Mouse (Mus musculus) G1E-ER4 (cell line): Measurements from ENCODE around the gene Dazl. TPM values are rescaled to one million over a fixed set of nuclear protein-coding genes. Genes with fewer than 3 reads are reported as not detected.

ENCODE experiments used
- GATA1 ChIP-seq: IDR thresholded peaks from one replicate; pipeline ENCODE4 v1.8.0; 2012; ENCODE audit warnings: low read length, inconsistent platforms
- polyA plus RNA-seq: library from polyadenylated mRNA; stranded (reverse); fragments of >175 nt; gene quantifications from 2 replicates; pipeline ENCODE4 v1.2.3, GENCODE M21; 2012

Gene Dazl
- not detected in 2 replicates for polyA plus RNA-seq

DNA sequence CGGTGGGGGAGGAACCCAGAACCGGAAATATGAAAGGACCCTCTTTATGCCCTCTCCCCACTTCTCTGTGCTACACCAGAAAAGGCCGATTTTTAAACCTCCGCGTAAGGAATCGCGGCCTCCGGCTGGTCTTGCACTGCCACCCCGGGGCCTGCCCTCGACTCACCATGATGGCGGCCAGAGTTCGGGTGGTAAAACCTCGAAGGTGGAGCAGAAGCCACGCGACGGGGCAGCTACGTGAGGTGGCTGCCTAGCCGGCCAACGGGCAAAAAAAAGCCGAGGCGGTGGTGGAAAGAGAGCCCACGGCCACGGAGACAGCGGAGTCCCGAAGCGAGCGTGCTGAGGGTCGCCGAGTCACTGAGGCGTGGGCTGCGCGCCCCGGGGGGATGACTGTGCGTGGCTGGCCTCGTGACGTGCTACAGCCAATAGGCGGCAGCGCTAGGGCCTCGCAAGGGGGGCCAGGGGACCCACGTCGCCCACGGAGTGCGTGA is at the start of gene Dazl:
Gene Dazl (minus strand): TSS at position 396 of the 491 bp plus-strand sequence.
- no peak for TF ChIP-seq GATA1

DNA sequence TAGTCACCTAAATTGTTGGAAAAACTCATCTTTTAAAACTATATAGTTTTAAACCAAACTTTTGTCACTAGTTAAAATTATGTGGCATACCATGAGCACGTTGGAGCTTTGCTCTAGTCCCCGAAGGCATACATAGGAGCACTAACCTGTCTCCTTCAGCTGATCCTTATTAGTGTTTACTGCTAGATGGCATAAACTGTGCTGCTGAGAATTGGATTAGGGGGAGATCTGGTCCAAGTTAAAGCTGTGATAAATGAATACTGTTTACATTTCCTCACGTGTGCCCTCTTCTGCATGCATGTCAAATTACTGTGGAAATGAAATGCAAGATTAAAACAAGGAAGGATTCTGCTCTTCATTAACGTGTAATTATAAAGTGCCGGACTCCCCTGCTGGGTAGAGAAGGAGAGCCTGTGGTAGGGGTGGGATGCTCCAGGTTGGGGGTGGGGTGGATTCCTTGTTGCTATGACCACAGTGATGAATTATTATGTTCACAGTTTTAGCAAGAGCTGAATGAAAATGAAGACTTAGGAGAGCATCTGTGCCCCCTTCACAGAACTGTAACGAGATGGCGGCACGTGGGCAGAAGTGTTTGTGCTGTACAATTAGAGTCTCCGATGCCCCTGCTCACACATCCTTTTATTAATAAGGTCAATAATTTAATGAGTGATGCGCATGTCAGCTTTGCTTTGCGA is 48.6 kb upstream of the Dazl start:
- TF ChIP-seq GATA1, result no peak

DNA sequence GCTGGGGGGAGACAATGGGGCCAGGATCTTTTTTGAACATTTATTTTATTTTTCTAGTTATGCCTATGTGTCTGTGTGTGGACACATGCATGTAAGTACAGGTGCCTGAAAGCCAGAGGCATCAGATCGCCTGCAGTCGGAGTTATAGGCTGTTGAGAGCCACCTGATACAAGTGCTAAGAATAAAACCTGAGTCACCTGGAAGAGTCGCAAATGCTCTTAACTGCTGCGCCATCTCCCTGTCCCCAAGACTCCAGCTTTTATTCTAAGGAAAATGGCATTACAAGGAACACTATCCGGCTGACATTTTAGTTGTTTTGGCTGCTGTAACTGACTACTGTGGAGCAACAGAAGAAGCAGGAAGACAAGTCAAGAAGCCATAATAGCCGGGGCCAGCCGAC is 45.5 kb upstream of the Dazl start:
- TF ChIP-seq GATA1, result no peak

DNA sequence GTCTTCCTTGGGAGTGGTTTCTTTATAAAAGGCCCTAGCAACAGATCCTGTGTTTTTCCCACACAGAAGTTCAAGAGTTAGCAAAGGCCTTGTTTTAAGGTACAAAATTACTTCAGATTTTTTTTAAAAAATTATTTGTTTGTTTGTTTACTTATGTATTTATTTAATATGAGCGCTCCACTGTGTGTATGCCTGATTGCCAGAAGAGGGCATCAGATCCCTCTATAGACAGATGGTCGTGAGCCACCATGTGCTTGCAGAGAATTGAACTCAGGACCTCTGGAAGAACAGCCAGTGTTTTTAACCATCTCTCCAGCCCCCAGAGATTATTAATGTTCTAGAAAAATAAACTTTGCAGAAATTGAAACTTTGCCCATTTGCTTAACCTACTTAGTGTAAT is 42.3 kb upstream of the Dazl start:
- TF ChIP-seq GATA1, result no peak

DNA sequence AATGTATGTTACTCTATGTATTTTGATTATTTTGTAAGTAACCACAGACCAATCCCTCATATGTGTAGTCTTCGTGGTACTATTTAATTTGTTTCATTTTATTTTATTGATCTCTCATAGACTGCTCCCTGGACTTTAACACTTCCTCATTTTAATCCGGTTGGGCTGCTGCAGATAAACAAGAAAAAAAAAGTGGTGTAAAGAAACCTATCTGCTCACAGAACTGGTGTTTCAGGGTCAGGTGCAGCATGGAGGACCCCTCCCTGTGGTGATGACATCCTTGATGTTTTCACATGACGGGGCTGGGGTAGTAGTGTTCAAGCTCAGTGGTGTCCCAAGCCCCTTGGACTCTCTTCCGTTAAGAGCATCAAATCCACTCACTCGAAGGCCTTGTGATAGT is 41.3 kb upstream of the Dazl start:
- no peak for TF ChIP-seq GATA1

DNA sequence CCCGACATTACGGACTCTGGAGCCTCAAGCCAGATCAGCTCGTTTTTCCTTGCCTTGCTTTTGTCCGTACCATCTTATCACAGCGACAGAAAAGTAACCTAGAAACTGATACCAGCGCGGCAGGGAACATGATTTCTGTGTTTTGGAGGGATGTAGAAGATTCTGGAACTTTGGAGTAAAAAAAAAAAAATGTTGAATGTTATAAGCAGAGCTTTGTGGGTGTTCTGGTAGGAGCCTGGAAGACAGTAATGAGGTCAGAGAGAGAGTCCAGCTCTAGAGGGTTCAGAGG is 38.5 kb upstream of the Dazl start:
- TF ChIP-seq GATA1, result no peak

DNA sequence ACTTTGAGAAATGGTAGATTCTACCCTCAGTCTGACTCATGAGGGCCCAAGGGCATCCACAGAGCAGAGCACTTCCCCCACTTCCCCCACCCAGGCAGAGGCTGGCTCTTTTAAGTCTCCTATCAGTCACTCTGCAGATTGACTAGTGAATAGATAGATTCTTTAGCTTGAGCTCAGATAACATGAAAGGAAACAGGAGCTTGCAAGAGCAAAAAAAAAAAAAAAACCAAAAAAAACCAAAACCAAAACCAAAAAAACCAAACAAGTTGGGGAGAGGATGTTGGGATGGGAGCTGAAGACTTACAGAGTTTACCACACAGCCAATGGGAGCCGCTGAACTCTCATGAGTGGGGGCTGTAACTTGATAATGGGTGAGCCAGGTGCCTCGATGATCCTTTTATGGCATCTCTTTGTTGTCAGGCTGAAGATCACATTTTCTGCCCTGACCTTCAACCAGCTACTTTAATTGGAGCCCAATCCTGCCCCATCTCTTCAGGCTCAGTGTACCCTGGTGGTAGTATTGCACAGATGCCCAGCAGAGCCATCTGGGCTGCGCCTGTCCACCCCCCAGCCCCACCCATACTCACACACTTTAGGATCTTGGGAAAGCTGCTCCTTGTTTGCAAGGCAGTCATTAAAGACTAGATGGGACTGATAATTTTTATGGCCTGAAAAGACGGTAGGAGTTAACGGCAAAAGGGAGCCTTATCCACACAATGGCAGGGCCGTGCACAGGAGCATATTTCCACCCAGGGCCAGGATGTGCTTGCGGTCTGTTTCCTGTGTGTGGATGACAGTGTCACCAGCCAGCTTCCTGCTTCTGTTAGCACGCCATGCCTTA is 38.0 kb upstream of the Dazl start:
- TF ChIP-seq GATA1, result no peak

DNA sequence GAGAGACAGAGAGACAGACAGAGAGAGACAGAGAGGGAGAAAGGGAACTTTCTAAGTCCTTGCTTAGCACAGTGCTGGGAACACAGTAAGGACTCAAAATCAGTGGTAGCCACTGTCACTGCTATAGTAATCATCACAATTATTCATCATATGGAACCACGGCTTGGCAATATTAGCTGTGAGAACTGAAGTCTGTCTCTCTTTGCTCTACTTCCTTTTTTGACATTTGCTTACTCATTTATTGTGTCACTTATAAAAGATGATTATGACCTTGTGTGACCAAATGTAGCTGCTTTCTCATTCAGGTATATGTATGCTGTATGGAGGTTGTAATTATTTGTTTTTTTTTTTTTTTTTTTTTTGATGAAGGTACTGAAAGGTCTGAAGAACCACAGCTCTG is 36.8 kb upstream of the Dazl start:
- no peak for TF ChIP-seq GATA1

DNA sequence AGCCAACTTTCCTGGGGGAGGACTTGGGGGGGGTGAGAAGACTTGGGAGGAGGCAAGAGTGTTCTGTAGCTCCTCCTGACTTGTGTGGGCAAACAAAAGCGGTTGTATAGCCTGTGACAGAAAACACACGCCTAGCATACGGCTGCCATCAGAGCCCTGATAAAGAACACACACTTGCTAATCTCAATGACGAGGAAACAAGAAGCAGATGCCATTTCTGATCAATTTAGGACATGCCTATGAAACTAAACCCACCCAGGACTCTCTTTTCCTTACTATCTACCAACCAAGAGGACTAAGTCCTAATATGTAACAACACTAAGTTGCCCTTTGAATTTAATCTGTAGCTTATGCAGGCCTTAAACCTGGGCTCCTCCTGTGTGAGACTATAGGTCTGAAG is 31.2 kb upstream of the Dazl start:
- TF ChIP-seq GATA1, result no peak

DNA sequence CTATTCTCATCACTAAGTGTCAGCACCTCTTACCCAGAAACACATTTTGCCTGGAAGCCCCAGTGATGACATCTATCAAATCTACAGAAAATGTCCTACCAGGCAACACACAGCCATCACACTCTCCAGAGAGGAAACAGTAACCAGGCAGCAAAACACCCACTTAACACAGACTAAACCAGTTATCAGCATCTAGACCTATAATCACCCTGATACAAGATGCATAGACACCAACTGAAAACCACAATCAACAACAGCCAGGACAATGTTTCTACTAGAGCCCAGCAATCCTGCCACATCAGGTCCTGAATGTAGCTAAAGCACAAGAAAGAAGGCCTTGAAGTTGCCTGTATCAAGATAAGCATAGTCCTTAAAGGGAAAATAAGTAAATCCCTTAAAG is 25.4 kb upstream of the Dazl start:
- no peak for TF ChIP-seq GATA1

DNA sequence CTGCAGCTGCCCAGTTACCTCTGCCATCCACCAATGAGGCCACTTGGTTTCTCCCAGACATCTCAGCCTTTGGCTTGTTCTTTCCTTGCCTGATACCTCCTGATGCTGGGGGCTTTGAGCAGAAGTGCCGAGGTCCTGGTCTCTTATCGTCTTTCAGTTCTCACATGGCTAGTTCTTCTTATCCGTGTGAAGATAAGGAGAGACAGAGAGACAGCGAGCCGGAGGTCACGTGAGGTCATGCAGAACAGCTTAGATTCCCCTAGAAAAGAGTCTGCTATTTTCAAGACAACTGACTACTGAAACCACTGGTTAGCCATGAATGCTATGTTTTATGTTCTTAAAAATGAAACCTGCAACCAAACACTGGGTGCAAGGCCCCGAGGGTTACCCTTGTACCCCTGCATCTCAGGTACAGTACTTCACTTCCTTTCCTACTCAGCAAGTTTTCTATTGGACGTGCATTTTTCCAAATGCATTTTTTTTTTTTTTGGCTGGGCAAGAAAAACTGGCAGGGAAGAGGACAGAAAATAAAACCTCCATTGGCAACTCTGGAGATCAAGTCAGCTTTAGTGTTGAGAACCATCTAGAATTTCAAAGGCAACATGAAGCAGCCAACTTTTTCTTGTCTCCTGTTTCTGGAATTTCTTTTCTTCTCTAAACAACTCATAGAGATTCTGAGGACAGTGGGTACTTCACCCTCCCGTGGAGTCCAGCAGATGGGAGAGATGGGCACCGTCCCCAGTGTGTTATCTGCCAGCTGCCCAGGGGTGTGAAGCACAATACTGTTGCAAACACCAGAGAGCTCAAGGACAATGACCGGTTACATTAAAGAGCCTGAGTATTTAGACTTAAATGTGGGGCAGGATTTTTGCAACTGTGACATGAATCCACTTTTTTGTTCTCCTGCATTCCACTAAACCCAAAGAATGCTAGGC is 23.0 kb upstream of the Dazl start:
- no peak for TF ChIP-seq GATA1

DNA sequence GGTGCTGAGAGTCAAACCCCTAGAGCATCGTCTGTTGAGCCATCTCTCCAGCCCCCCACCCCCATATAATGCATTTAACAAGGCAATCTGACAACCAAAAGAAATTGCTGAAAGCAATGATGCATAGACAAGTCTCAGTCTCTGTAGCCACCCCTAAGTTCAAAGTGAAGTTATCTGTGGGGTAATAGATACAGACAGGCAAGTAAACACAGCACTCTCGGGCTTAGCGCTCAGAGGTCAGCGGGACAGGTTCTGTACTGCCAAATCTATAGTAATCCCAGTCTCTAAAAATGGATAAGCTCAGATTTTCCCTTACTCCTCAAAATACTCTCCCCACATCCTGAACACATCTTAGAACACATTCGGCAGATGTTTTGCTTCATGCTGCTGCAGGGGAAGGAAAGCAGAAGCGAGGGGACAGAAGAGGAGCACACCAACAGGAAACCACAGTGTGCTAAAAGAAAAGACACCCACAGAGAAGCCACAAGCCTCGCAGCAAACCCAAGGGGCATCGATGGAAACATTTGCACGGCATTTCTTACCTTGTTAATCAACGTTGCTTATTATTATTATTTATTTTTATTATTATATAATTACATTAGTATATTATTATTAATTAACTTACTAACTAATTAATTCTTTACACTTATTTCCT is 16.8 kb upstream of the Dazl start:
- no peak for TF ChIP-seq GATA1

DNA sequence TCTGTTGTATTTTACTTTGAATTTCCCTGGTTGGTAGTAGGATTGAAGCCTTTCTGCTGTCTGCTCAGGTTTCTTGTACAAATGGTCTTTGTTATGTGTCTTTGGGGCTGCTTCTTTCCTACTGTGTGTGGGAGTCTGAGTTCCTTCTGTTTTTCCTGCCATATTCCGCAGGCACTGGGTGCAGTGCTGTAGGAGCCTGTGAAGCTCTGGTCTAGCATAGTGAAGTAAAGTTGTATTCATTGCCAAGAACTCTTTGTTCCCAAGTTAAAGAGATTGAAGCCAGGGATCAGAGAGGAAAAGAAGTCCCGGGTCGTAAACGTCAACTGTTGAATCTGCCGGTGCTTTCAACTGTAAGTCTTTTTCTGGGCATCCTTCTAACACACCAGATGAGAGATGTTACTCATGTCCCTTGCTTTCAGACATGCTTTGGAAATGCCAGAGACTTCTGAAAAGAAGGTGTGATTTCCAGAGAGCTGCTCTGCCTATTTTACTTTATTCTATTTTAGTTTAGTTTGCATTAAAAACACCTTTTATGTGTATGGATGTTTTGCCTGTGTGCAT is 16.2 kb upstream of the Dazl start:
- no peak for TF ChIP-seq GATA1

DNA sequence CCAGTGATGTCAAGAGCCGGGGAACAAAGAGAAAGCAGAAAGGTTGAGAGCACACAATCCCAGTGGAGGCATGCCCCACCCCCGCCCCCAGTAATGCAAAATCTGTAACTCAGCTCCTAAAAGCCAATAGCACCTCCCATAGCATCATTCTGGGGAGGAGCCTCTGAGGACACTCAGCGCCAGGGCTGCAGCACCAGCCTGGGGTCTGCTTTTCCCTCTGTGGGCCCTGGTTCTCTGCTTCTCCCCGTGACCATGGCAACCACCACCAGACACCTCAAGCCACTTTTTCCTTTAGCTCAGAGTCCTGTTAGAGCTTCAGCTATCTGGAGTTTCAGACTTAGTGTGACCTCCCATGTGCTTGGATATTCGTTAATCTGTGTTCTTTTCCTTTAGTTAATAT is 15.4 kb upstream of the Dazl start:
- no peak for TF ChIP-seq GATA1

DNA sequence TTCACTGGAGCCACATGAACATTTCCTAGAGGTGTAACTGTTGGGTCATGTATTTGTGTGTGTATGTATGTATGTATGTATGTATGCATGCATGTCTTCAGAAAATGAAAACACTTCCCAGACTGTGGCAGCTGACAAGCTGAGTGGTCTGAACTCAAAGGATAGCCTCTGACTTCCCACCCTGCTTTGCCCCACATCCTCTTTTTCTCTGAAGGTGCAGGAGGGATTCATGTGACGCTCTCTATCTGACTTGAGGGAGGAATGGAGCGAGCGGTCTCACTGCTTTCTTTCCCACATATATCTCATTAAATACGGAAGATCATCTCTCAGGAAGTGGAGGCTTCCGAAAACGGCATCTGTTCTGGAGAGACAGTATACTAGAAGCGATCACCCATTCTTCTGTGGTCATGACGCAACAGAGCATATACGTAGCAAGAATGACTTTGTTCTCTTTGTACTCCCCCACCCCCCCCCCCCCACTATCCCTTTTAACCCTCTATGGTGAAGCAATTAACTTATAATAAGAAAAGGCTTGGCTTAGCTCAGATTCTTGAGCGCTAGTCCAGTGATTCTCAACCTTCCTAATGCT is 14.7 kb upstream of the Dazl start:
- no peak for TF ChIP-seq GATA1
